Mouse (Mus musculus) ES-Bruce4 (cell line): Measurements from ENCODE around the gene Pfdn4. TPM values are rescaled to one million over a fixed set of nuclear protein-coding genes. Genes with fewer than 3 reads are reported as not detected.
A peak's percentile ranks its signal among the peaks of the same experiment; 100 is the strongest.
"Not testable (repeated sequence)": the region's sequence is repeated elsewhere in the genome, so short reads cannot be mapped to it uniquely, and the experiment has no call there.

Source experiments
- H3K27ac ChIP-seq: 2 replicates; pipeline ENCODE4 v1.5.1; 2012; ENCODE audit warnings: low read length, inconsistent platforms; ENCODE audit not compliant: insufficient read depth
- H3K27me3 ChIP-seq: 2 replicates; pipeline ENCODE4 v1.6.1; 2012; ENCODE audit warnings: mild to moderate bottlenecking, low read length, inconsistent platforms; ENCODE audit not compliant: control insufficient read depth, poor library complexity, insufficient read depth, severe bottlenecking
- H3K36me3 ChIP-seq: 2 replicates; pipeline ENCODE4 v1.6.1; 2012; ENCODE audit warnings: inconsistent platforms, mild to moderate bottlenecking, low read length, moderate library complexity; ENCODE audit not compliant: control insufficient read depth, poor library complexity, insufficient read depth, severe bottlenecking
- H3K4me1 ChIP-seq: one replicate; pipeline ENCODE4 v1.8.1; 2011; ENCODE audit warnings: low read length; ENCODE audit not compliant: control insufficient read depth, insufficient read depth
- H3K4me3 ChIP-seq: 2 replicates; pipeline ENCODE4 v1.5.1; 2011; ENCODE audit warnings: low read depth, mild to moderate bottlenecking, low read length
- H3K9ac ChIP-seq: 2 replicates; pipeline ENCODE4 v1.6.1; 2012; ENCODE audit warnings: low read depth, mild to moderate bottlenecking, inconsistent platforms; ENCODE audit not compliant: poor library complexity, severe bottlenecking
- H3K9me3 ChIP-seq: replicated peaks from 2 replicates; pipeline ENCODE4 v1.6.1; 2012; ENCODE audit warnings: mild to moderate bottlenecking, low read length, inconsistent platforms; ENCODE audit not compliant: control insufficient read depth, poor library complexity, insufficient read depth, severe bottlenecking
- CTCF ChIP-seq: IDR thresholded peaks from one replicate; pipeline ENCODE4 v1.8.1; 2011; ENCODE audit warnings: low read depth, low read length
- EP300 ChIP-seq: IDR thresholded peaks from 2 replicates; pipeline ENCODE4 v1.6.1; 2011; ENCODE audit warnings: low read depth, low read length; ENCODE audit not compliant: insufficient read depth
- POLR2A ChIP-seq: IDR thresholded peaks from one replicate; pipeline ENCODE4 v1.8.1; 2011; ENCODE audit warnings: low read length; ENCODE audit not compliant: insufficient read depth
- polyA plus RNA-seq: library from polyadenylated mRNA; stranded (reverse); fragments of >200 nt; gene quantifications from 2 replicates; pipeline ENCODE4 v1.2.4, GENCODE M21; 2011; ENCODE audit warnings: low read depth; ENCODE audit not compliant: missing spikeins, insufficient read depth, insufficient read length

Pfdn4 gene
- 163 and 165 TPM in 2 replicates for polyA plus RNA-seq

DNA sequence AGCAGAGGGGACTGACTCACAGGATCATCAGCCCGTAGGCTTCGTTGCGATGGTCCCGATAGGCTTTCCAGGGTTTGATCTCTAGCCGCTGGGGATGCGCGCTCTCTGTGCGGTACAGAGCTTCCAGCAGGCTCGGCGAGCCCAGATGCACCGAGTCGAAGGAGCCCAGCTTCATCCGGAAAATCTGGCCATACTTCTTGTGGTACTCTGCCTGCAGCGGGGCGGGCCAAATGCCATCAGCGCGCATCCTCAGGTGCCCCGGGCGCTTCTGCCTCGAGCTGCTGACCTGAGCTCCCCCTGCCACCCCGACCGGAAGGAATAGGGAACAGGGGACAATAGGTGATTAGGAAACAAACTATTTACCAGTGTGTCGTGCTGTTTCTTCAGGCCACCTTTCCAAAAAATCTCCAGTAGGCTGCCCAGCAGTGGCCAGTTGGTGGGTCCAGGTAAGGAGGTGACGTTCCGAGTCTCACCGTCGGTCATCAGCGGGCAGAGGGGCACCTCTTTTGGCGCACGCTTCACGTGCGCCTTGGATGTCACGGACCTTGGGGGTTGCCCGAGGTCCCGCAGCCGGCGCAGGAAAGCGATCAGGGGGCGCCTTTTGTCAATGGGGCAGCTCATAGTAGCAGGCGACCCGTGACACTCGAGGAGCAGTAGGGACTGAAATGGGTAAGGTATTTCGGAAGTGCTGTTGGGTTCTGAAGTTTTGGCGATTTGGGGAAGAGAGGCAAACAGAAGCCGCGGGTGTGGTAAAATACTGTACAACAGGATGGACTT, at the start of gene Pfdn4:
Pfdn4 (plus strand) TSS at position 275 of the 777 bp plus-strand sequence.
- no peaks in the 10 kb centered on the region for H3K9me3 ChIP-seq
- 0 out of 2 replicates have a peak within 1 kb of the TSS, but pooled peaks have one; percentile 15 for H3K9ac ChIP-seq
- TF ChIP-seq EP300 (no peak), POLR2A (no peak), CTCF (no peak)
- H3K4me3 ChIP-seq = peak within 1 kb of the TSS; percentile 26
- no peak within 1 kb of the TSS for H3K27ac ChIP-seq
- H3K4me1 ChIP-seq = no peaks in the 10 kb centered on the region
- H3K36me3 ChIP-seq = no peaks in the 10 kb centered on the region
- peaks cover 19% of the 10 kb centered on the region for H3K27me3 ChIP-seq

- H3K9me3 ChIP-seq = no peaks in the 10 kb centered on the region
- no peaks in the 10 kb centered on the region for H3K36me3 ChIP-seq
- H3K27me3 ChIP-seq = no peaks in the 10 kb centered on the region
- TF ChIP-seq EP300 = no peak
- TF ChIP-seq CTCF = no peak
- no peak for TF ChIP-seq POLR2A
- H3K9ac ChIP-seq = no peak overlapping the region
- H3K4me3 ChIP-seq = no peak overlapping the region
- no peak overlapping the region for H3K27ac ChIP-seq
- no peaks in the 10 kb centered on the region for H3K4me1 ChIP-seq
These were observed 49.3 kb upstream of the Pfdn4 start for GRCm38 (mm10) chr2:170446843-170447383.

DNA sequence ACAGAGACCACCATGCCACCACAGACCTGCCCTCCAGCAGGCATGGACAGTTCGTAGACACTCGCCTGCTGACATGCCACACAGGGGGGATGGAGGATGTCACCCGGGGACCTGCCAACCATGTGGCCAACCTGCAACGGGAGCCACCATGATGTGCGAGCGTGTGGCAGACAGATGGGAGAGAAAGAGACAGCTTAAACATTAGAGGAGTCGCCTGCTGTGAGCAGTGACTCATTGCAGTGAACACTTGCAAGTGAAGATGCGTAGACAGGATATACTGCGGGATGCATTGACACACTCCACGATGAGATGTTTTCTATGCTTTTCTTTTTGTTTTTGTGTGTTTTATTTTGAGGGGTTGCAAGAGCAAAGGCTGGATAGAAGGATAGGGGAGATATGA, 48.6 kb upstream of the Pfdn4 start:
- Histone ChIP-seq H3K4me1 (no peaks in the 10 kb centered on the region), H3K4me3 (no peak overlapping the region), H3K36me3 (no peaks in the 10 kb centered on the region), H3K27me3 (no peaks in the 10 kb centered on the region), H3K9me3 (no peaks in the 10 kb centered on the region), H3K27ac (no peak overlapping the region), H3K9ac (no peak overlapping the region)
- TF ChIP-seq EP300 (no peak), POLR2A (no peak), CTCF (no peak)

- no peaks in the 10 kb centered on the region for H3K9me3 ChIP-seq
- H3K4me1 ChIP-seq = no peaks in the 10 kb centered on the region
- no peak overlapping the region for H3K9ac ChIP-seq
- H3K27ac ChIP-seq = no peak overlapping the region
- no peaks in the 10 kb centered on the region for H3K27me3 ChIP-seq
- no peak for TF ChIP-seq EP300
- peak; percentile 81 for TF ChIP-seq CTCF
- TF ChIP-seq POLR2A = no peak
- no peaks in the 10 kb centered on the region for H3K36me3 ChIP-seq
- H3K4me3 ChIP-seq = no peak overlapping the region
These were observed 45.3 kb upstream of the Pfdn4 start for GRCm38 (mm10) chr2:170450933-170451332.

GRCm38 (mm10) chr2:170453809-170454208, 42.4 kb upstream of the Pfdn4 start:
- not testable (repeated sequence) for H3K4me3 ChIP-seq, H3K36me3 ChIP-seq, H3K4me1 ChIP-seq, H3K9me3 ChIP-seq, H3K27ac ChIP-seq, H3K9ac ChIP-seq, H3K27me3 ChIP-seq

GRCm38 (mm10) chr2:170459183-170459582, 37.0 kb upstream of the Pfdn4 start:
- Histone ChIP-seq H3K9me3 (no peaks in the 10 kb centered on the region), H3K27me3 (no peaks in the 10 kb centered on the region), H3K9ac (no peak overlapping the region), H3K36me3 (no peaks in the 10 kb centered on the region), H3K4me3 (no peak overlapping the region), H3K4me1 (no peaks in the 10 kb centered on the region), H3K27ac (no peak overlapping the region)
- TF ChIP-seq CTCF = no peak
- no peak for TF ChIP-seq POLR2A
- no peak for TF ChIP-seq EP300
